Mouse (Mus musculus): ENCODE measurements around the gene Mrgpra9.
"Not testable (repeated sequence)": the region's sequence is repeated elsewhere in the genome, so short reads cannot be mapped to it uniquely, and the experiment has no call there.

Gene Mrgpra9

DNA sequence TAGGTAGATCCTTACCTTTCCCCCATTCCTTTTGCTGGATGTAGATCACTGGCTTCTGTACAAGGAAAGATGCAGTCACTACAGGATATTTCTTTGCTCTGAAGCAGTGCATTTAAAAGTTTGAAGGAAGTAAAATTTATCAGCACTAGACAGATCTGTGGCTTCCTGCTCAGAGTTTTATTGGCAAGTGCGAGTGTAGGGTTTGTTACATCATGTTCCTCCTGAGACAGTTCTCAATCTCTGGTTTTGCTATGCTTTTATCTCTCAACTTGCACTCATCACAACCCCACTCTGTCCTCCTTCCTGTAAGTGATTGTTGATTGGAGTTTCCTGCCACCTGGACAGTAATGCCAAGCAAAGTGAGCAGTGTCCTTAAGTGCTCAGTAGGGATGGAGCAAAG lies at the start of gene Mrgpra9:
Gene Mrgpra9 (minus strand): TSS at position 79 of the 400 bp plus-strand sequence.
- DNase-seq (ENCODE audit: low read depth, low spot score) = no peak

DNA sequence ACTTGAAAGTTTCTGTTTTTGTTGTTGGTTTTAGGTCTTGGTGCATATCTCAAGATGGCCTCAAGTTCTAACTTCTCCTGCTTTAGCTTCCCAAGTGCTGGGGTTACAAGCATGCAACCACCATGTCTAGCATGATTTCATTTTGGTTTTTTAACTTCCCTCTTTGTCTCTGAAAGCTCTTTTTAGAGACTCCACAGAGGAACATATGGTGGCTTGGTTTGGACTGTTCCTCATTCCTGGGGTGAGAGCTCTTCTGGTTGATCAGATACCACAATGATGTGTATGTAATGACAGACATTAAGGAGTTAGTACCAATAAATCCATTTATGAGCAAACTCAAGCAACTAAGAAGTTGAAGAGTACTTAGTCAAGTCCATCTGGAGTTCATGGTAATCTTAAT lies 47.0 kb upstream of the Mrgpra9 start:
- not testable (repeated sequence) for DNase-seq (ENCODE audit: low read depth, low spot score)

DNA sequence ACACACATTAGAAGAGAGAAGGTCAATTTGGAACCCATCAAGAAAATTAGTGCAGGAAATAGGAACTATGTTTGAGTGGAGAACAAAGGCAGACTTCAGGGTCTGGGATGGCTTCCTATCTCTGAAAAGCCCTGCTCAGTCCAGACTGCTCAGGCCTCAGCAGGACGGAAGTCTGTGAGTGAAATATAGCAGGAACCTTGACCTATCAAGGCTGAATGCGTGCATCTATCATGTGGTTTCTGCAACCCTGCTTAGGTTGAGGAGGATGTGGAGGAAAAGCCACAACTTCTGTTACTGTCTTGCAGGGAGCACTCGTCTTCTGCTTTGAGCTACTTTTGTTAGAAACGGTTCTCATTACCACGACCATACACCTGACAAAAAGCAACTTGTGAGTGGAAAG lies 18.9 kb upstream of the Mrgpra9 start:
- DNase-seq (ENCODE audit: low read depth, low spot score) = not testable (repeated sequence)

DNA sequence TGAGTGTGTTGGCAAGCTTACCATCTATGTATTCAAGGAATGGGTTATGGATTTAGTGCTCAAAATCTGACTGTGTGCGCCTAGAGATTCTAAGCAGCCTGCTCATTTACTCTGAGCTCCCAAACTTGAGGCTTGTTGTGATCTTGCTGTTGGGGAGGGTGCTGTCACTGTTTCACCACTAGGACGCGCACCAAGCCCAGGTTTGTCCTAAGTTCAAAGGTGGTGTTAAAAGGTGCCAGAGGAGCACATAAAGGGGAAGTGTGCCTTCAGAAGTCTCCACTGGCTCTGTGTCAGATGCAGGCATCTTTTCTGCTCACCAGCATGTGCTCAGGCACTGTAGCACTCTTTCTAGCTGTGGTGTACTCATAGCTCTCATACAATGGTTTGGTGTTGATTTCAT lies 8.0 kb downstream of the Mrgpra9 start:
- no peak for DNase-seq (ENCODE audit: low read depth, low spot score)

DNA sequence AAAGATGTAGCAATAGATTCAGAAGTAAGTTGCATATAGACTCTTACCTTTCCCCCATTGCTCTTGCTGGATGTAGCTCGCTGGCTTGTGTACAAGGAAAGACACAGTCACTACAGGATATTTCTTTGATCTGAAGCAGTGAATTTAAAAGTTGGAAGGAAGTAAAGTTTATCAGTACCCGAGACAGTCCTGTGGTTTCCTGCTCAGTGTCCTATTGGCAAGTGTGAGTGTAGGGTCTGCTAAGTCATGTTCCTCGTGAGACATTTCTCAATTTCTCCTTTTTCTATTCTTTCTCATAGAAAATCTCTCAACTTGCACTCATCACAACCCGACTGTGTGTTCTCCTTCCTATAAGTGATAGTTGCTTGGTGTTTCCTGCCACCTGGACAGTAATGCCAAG lies 47.8 kb downstream of the Mrgpra9 start, which contains the start of gene Mrgpra6:
Gene Mrgpra6 (minus strand): TSS at position 91 of the 400 bp plus-strand sequence.
- DNase-seq (ENCODE audit: low read depth, low spot score) = no peak

DNA sequence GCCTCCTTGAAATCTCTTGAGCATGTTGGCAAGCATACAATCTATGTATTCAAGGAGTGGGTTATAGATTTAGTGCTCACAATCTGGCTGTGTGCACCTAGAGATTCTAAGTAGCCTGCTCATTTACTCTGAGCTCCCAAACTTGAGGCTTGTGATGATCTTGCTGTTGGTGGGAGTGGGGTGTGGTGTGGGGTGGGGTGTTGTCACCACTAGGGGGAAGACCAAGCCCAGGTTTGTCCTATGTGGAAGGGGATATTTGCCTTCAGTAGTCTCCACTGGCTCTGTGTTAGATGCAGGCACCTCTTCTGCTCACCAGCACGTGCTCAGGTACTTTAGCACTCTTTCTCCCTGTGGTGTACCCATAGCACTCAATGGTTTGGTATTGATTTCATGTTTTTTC lies 57.4 kb downstream of the Mrgpra9 start:
- DNase-seq (ENCODE audit: low read depth, low spot score) = no peak
